Mouse (Mus musculus): Measurements from ENCODE around the gene Rpgrip1. TPM values are rescaled to one million over a fixed set of nuclear protein-coding genes. Genes with fewer than 3 reads are reported as not detected.

Rpgrip1 gene
- polyA plus RNA-seq, 1 experiment from 2014 or later = 63.8 TPM

- Histone ChIP-seq H3K4me1 (replicated peaks) (peaks cover 24% of the 10 kb centered on the region), H3K36me3 (no peaks in the 10 kb centered on the region), H3K4me2 (peak overlapping the region; percentile 97), H3K27ac (peak overlapping the region; percentile 74), H3K9me3 (replicated peaks) (no peaks in the 10 kb centered on the region), H3K27me3 (peaks cover 27% of the 10 kb centered on the region), H3K4me3 (replicated peaks) (peak overlapping the region; percentile 65), H3K9ac (peak overlapping the region; percentile 78)
- ATAC-seq (ENCODE audit: low read depth) (peak; percentile 80), DNase-seq (no peak)
- WGBS (ENCODE audit: insufficient replicate concordance) = under 1% methylated on average over 38 of the region's 38 CpGs
Observed at GRCm38 (mm10) chr14:52118823-52119608, 8.5 kb downstream of the Rpgrip1 start.

GRCm38 (mm10) chr14:52120169-52120568 lies 9.7 kb downstream of the Rpgrip1 start:
- Histone ChIP-seq H3K4me1 (replicated peaks) (peaks cover 24% of the 10 kb centered on the region), H3K27me3 (peaks cover 27% of the 10 kb centered on the region), H3K9ac (no peak overlapping the region), H3K36me3 (no peaks in the 10 kb centered on the region), H3K27ac (no peak overlapping the region), H3K9me3 (replicated peaks) (no peaks in the 10 kb centered on the region), H3K4me2 (peak overlapping the region; percentile 97), H3K4me3 (replicated peaks) (peak overlapping the region; percentile 65; the same call in 1 of the 2 replicates)
- ATAC-seq (ENCODE audit: low read depth) (no peak), DNase-seq (no peak)
- 28% methylated on average over 7 of the region's 7 CpGs for WGBS (ENCODE audit: insufficient replicate concordance)

GRCm38 (mm10) chr14:52123918-52124317 lies 13.4 kb downstream of the Rpgrip1 start:
- no peak overlapping the region for H3K4me3 ChIP-seq (replicated peaks)
- no peak for ATAC-seq (ENCODE audit: low read depth)

GRCm38 (mm10) chr14:52124636-52125035 lies 14.1 kb downstream of the Rpgrip1 start:
- DNase-seq (no peak), ATAC-seq (ENCODE audit: low read depth) (no peak)
- H3K27me3 ChIP-seq = peaks cover 20% of the 10 kb centered on the region
- peaks cover 4% of the 10 kb centered on the region; the same call in 1 of the 2 replicates for H3K4me1 ChIP-seq (replicated peaks)
- no peak overlapping the region for H3K4me2 ChIP-seq
- no peaks in the 10 kb centered on the region for H3K36me3 ChIP-seq
- no peak overlapping the region for H3K27ac ChIP-seq
- H3K9ac ChIP-seq = no peak overlapping the region
- no peaks in the 10 kb centered on the region for H3K9me3 ChIP-seq (replicated peaks)
- WGBS (ENCODE audit: insufficient replicate concordance) = 69% methylated on average over 3 of the region's 3 CpGs
- no peak overlapping the region for H3K4me3 ChIP-seq (replicated peaks)

More at GRCm38 (mm10) chr14:52123918-52124317, 13.4 kb downstream of the Rpgrip1 start:
- peaks cover 11% of the 10 kb centered on the region for H3K4me1 ChIP-seq (replicated peaks)
- H3K27me3 ChIP-seq = peaks cover 26% of the 10 kb centered on the region
- H3K9ac ChIP-seq = no peak overlapping the region
- no peak overlapping the region for H3K4me2 ChIP-seq
- no peak overlapping the region for H3K27ac ChIP-seq
- 17% methylated on average over 4 of the region's 4 CpGs for WGBS (ENCODE audit: insufficient replicate concordance)
- no peaks in the 10 kb centered on the region for H3K36me3 ChIP-seq
- DNase-seq = peak; percentile 34
- no peaks in the 10 kb centered on the region for H3K9me3 ChIP-seq (replicated peaks)

- Histone ChIP-seq H3K4me3 (replicated peaks) (no peak overlapping the region), H3K9ac (no peak overlapping the region), H3K4me1 (replicated peaks) (0 out of 2 replicates have a peak, but pooled peaks cover 3% of the 10 kb centered on the region), H3K36me3 (no peaks in the 10 kb centered on the region), H3K9me3 (replicated peaks) (no peaks in the 10 kb centered on the region), H3K4me2 (no peak overlapping the region), H3K27me3 (no peaks in the 10 kb centered on the region), H3K27ac (no peak overlapping the region)
- DNase-seq (no peak), ATAC-seq (ENCODE audit: low read depth) (no peak)
- 46% methylated on average over 5 of the region's 5 CpGs for WGBS (ENCODE audit: insufficient replicate concordance)
Observed at GRCm38 (mm10) chr14:52133584-52133983, 23.1 kb downstream of the Rpgrip1 start.

GRCm38 (mm10) chr14:52140577-52141444 lies 30.3 kb downstream of the Rpgrip1 start:
- Histone ChIP-seq H3K9ac (peak overlapping the region; percentile 33), H3K4me3 (replicated peaks) (peak overlapping the region; percentile 32), H3K27me3 (no peaks in the 10 kb centered on the region; the same call in 1 of the 2 replicates), H3K27ac (no peak overlapping the region), H3K4me2 (peak overlapping the region; percentile 58), H3K36me3 (no peaks in the 10 kb centered on the region), H3K9me3 (replicated peaks) (no peaks in the 10 kb centered on the region), H3K4me1 (replicated peaks) (peaks cover 21% of the 10 kb centered on the region)
- DNase-seq (no peak), ATAC-seq (ENCODE audit: low read depth) (peak; percentile 53)
- WGBS (ENCODE audit: insufficient replicate concordance) = 10% methylated on average over 19 of the region's 19 CpGs

GRCm38 (mm10) chr14:52141445-52142127 lies 31.1 kb downstream of the Rpgrip1 start:
- Histone ChIP-seq H3K4me1 (replicated peaks) (peaks cover 21% of the 10 kb centered on the region), H3K4me3 (replicated peaks) (peak overlapping the region; percentile 32), H3K27ac (no peak overlapping the region), H3K4me2 (peak overlapping the region; percentile 58), H3K36me3 (no peaks in the 10 kb centered on the region), H3K27me3 (no peaks in the 10 kb centered on the region; the same call in 1 of the 2 replicates), H3K9me3 (replicated peaks) (no peaks in the 10 kb centered on the region), H3K9ac (no peak overlapping the region)
- ATAC-seq (ENCODE audit: low read depth) (no peak), DNase-seq (no peak)
- WGBS (ENCODE audit: insufficient replicate concordance) = 42% methylated on average over 16 of the region's 16 CpGs

GRCm38 (mm10) chr14:52144165-52144564 lies 33.7 kb downstream of the Rpgrip1 start:
- DNase-seq (no peak), ATAC-seq (ENCODE audit: low read depth) (no peak)
- H3K4me1 ChIP-seq (replicated peaks) = peaks cover 21% of the 10 kb centered on the region
- H3K36me3 ChIP-seq = no peaks in the 10 kb centered on the region
- no peak overlapping the region for H3K27ac ChIP-seq
- no peaks in the 10 kb centered on the region; the same call in 1 of the 2 replicates for H3K27me3 ChIP-seq
- WGBS (ENCODE audit: insufficient replicate concordance) = 51% methylated on average over 4 of the region's 4 CpGs
- H3K4me3 ChIP-seq (replicated peaks) = no peak overlapping the region
- H3K9ac ChIP-seq = no peak overlapping the region
- H3K9me3 ChIP-seq (replicated peaks) = no peaks in the 10 kb centered on the region
- H3K4me2 ChIP-seq = no peak overlapping the region

GRCm38 (mm10) chr14:52146540-52146939 lies 36.0 kb downstream of the Rpgrip1 start:
- 51% methylated on average over 4 of the region's 4 CpGs for WGBS (ENCODE audit: insufficient replicate concordance)
- H3K27ac ChIP-seq = no peak overlapping the region
- H3K4me3 ChIP-seq (replicated peaks) = no peak overlapping the region
- DNase-seq = no peak
- no peaks in the 10 kb centered on the region for H3K9me3 ChIP-seq (replicated peaks)
- H3K36me3 ChIP-seq = no peaks in the 10 kb centered on the region
- no peaks in the 10 kb centered on the region; the same call in 1 of the 2 replicates for H3K27me3 ChIP-seq
- no peak overlapping the region for H3K9ac ChIP-seq
- no peak overlapping the region for H3K4me2 ChIP-seq
- H3K4me1 ChIP-seq (replicated peaks) = peaks cover 3% of the 10 kb centered on the region; the same call in 1 of the 2 replicates
- ATAC-seq (ENCODE audit: low read depth) = no peak

- Histone ChIP-seq H3K9me3 (replicated peaks) (no peaks in the 10 kb centered on the region), H3K27me3 (no peaks in the 10 kb centered on the region; the same call in 1 of the 2 replicates), H3K4me3 (replicated peaks) (no peak overlapping the region), H3K27ac (no peak overlapping the region), H3K4me1 (replicated peaks) (no peaks in the 10 kb centered on the region), H3K4me2 (no peak overlapping the region), H3K36me3 (no peaks in the 10 kb centered on the region), H3K9ac (no peak overlapping the region)
- 54% methylated on average over 4 of the region's 4 CpGs for WGBS (ENCODE audit: insufficient replicate concordance)
- ATAC-seq (ENCODE audit: low read depth) (no peak), DNase-seq (no peak)
Observed at GRCm38 (mm10) chr14:52149888-52150287, 39.4 kb downstream of the Rpgrip1 start.

- Histone ChIP-seq H3K36me3 (no peaks in the 10 kb centered on the region), H3K4me2 (no peak overlapping the region), H3K9ac (no peak overlapping the region), H3K27ac (no peak overlapping the region), H3K4me3 (replicated peaks) (no peak overlapping the region), H3K27me3 (no peaks in the 10 kb centered on the region; the same call in 1 of the 2 replicates), H3K4me1 (replicated peaks) (no peaks in the 10 kb centered on the region), H3K9me3 (replicated peaks) (no peaks in the 10 kb centered on the region)
- 50% methylated on average over 7 of the region's 7 CpGs for WGBS (ENCODE audit: insufficient replicate concordance)
- no peak for DNase-seq
- ATAC-seq (ENCODE audit: low read depth) = no peak
Observed at GRCm38 (mm10) chr14:52152179-52152578, 41.7 kb downstream of the Rpgrip1 start.
